Mouse (Mus musculus) liver, adult (tissue): ENCODE measurements around the gene Car9.

Experiments used
- GATA4 ChIP-seq: IDR thresholded peaks from 2 replicates; pipeline ENCODE4 v1.6.1; 2014; ENCODE audit warnings: mild to moderate bottlenecking, low read length; ENCODE audit not compliant: insufficient replicate concordance

Car9 gene

DNA sequence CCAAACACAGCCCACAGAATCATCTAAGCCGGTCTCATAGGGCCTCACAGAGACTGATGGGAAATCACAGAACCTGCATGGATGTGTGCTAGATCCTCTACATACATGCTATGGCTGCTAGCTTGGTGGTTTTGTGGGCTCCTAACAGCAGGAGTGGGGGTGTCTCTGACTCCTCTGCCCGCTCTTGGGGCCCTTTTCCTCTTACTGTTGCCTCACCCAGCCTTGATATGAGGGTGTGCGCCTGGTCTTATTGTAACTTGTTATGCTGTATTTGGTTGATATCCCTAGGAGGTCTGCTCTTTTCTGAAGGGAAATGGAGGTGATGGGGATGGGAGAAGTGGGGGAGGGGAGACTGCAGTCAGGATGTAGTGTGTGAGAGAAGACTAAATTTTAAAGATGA is 17.2 kb upstream of the Car9 start:
- TF ChIP-seq GATA4 = no peak

DNA sequence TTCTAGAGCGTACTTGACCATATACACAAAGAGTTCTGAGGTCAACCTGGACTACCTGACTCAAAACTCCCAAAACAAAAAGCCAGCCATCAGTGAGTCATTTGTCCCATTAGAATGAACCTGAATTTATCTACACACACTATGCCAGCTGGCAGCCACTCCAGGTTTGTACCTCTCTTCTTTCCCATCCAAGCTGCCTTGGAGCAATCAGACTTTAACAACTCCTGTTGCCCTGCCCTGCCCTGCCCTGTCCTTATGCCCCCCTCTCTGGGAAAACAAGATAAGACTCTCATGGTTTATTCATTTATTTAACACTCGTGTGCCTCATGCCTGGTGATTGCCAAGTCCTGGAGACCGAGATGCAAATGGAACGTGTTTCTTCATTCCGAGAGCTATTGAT is 16.0 kb upstream of the Car9 start:
- no peak for TF ChIP-seq GATA4

DNA sequence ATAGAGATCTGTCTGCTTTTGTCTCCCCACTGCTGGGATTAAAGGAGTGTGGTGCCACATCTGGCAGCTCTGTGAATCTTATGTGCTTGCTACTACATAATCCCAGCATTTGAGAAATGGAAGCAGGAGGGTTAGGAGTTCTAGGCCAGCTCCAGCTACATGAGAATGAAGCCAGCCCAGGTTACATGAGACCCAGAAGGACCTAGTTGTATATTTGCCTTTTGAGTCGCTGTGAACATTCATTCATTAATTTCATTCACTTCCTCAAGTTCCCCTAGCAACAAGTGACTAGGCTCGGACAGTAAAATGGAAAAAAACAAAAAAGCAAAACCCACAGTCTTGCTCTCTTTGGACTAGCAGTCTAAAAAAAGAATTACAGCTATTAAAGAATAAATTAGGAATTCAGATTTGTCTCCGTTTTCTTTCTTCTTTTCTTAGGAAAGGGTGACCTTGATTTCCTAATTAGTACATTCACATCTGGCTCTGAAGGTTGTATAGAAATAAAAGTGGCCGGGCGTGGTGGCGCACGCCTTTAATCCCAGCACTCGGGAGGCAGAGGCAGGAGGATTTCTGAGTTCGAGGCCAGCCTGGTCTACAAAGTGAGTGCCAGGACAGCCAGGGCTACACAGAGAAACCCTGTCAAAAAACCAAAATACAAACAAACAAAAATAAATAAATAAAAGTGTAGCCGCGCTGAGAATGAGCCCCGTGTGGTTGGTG is 14.5 kb upstream of the Car9 start:
- no peak for TF ChIP-seq GATA4

DNA sequence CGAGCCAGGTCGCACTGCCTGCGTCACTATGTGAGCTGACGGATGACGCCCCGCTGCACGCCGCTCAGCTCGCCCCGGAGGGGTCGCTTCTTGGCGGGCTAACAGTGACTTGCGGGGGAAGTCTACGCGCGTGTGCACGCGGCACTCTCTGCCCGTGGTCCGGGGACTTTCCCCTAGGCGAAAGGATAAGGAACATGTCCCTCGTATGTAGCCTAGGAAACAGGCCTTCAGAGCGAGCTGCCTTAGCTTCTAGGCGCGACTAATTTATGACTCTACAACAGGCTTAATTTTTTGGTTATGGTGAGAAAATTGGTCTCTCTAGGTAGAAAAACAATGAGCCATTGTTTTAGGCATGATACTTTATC is 14.0 kb upstream of the Car9 start, which contains the start of gene Ccdc107:
TSS of gene Ccdc107 (plus strand) at position 80 of the 365 bp plus-strand sequence.
- peak; percentile 80; the same call in 1 of the 2 replicates for TF ChIP-seq GATA4

DNA sequence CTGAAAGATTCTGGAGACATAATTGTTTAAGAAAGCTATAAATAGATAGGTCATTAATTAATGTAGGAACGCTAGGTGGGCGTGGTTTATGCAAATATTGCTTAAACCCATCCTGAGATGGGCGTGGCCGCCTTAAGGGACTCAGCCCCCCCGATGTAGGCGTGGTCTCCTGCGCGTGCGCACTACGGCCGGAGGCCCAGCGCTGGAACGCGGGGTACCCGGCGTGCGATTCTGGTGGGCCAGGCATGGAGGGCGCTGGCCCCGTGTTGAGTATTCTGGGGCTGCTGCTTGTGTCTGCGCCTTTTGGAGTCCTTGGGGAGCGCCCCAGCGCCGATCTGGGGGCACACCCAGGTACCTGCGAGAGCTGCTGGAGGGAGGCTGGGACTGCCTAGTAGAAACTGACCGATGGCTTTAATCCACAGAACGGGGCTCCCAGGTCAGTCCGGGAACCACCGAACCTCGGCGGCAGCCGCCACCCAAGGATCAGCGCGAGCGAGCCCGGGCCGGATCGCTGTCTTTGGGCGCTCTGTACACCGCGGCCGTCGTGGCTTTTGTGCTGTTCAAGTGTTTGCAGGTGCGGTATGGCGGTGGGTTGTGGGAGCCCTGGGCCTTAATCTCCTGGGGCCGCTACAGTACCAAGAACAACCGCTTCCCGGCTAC is 13.4 kb upstream of the Car9 start:
- no peak for TF ChIP-seq GATA4

DNA sequence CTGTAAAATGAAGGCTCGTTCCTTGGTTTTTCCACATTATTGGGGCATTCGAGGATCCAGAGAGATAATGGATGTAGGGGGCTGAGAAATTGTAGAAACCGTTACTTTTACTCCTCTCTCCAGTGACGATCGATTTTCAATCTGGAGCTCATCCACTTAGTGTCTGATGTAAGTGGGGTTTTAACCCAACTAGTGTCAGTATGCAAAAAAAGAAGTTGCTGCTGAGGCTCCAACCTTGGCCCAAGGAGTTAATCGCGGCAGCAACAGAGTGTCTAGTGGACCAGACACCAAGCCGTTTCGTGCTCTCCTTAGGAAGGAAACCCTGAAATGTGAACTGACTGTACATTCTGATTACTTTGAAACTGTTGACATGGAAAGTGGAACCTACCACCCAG is 12.9 kb upstream of the Car9 start:
- TF ChIP-seq GATA4 = no peak

DNA sequence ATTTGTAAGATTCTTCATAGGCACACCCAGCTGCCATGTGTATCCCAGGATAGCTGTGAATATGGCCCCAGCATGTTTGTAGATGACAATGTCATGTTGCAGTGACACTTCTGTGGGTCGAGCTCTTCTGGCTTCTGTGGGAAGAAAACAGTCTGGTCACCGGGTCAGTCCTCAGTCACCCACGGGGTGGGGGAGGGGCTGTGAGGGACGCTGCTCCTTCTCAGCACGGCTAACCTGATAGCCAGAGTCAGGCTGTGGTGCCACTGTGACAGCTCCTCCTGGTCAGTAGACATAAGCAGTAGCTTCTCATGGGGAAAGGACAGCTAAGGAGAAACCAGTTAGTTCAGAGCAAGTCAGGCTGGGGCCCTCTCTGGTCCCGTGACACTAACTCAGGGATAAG is 10.2 kb upstream of the Car9 start:
- no peak for TF ChIP-seq GATA4

DNA sequence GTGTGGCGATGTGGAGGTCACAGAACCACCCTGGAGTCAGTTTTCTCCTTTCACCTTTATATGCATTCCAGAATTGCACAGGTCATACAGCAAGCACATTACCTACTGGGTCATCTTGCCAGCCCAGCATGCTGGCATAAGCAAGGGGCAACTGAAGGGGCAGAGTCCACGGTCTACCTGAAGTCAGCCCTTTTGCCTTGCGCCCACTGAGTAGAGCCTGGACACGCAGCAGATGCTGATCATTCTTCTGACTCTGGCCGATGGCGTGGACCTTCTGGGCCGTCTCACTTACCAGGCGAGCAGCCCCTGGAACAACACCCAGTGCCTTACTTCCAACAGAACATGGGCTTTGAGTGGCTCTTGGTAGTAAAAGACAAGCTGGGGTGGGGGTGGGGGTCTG is 9.4 kb upstream of the Car9 start:
- no peak for TF ChIP-seq GATA4

DNA sequence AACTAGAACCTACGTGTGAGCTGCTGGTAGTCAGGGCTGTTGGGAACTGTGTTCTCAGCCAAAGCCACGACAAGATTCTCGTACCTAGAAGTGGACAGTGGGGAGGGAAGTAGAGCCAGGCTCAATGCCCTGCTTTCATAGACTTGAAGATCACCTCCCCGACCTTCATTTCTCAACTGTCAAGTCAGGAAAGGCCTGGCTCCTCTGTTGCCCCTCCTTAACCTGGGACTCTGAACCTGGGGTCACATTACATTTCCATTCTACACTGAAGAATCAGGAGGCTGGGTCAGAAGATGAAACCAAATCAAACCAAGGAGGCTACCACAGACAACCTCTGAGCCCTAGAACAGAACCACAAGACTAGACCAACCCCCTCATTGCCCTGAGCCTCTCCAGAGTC is 8.8 kb upstream of the Car9 start:
- TF ChIP-seq GATA4 = no peak

DNA sequence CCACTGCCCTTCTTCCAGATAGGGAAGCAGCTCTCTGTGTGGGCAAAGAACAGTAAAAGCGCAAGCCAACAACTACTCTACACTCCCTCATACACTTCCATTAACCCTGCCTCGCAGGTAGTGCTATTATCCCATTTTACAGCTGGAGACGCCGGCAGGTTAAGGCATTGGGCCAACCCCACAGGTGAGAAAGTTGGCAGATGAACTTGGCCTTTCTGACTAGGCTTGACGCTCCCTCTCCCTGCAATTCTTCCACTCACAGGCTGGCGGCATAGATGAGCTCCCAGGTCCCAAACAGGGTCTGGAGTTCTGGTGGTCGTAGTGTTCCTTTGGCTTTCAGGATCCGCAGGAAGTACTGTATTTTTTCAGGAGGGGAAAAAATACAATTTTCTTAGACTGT is 7.8 kb upstream of the Car9 start:
- no peak for TF ChIP-seq GATA4

DNA sequence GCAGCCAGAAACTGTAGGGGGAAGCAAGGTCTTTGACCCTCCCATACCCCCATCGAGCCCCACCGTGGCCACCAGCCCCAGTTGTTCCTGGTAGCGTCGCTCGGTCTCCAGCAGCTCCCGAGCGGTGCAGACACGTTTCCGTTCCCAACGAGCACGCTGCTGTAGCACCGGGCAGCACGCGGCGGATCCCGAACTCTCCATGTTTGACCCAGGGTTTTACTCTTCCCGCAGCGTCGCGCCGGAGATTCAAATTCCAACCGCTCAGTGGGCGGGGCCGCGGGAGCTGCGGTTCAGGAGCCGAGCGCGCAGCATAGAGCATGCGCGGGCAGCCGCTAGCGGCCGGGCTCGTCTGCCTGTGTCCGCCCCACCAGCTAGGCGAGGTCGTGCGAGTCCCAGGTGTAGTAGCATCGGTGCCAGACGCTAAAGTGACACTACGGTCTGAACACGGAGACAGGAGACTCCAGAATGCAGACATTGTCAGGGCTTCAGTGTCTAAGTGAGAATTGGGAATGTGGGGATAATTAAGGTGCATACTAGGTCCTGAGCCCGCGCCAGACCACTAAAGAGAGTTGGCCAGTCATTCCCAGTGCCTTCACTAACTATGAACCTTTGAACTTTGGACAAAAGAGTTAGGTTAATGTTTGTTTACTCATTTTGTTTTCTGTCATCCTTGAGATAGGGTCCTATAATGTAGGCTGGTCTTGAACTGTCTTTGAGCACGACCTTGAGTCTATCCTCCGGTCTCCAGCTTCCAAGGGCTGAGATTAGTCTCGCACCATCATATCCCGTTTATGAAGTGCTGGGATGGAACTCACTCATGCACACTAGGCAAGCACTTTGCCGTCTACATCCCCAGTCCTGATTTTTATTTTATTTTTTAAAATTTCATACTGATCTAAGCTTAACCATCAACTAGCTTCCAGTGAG is 7.1 kb upstream of the Car9 start, which contains the start of gene Arhgef39:
TSS of gene Arhgef39 (minus strand) at position 289 of the 927 bp plus-strand sequence.
- TF ChIP-seq GATA4 = no peak

DNA sequence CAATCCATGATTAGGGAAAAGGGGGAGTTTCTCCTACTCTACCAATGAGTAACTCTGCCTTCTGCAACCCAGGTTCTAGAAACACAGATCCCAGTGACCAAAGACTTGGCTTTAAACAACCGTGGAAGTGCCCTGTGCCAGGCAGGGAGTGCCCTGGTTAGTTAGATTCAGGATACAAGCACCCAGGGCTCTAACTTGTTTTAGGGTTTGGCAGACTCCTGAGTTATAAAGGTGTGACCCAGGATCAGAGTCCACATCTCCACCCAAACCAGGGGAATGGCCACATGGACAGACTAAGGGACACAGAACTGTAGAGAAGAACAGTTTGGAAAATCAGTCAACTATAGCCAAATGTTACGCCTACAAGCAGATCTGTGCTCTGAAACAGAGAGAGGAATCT is 3.7 kb upstream of the Car9 start:
- TF ChIP-seq GATA4 = no peak

DNA sequence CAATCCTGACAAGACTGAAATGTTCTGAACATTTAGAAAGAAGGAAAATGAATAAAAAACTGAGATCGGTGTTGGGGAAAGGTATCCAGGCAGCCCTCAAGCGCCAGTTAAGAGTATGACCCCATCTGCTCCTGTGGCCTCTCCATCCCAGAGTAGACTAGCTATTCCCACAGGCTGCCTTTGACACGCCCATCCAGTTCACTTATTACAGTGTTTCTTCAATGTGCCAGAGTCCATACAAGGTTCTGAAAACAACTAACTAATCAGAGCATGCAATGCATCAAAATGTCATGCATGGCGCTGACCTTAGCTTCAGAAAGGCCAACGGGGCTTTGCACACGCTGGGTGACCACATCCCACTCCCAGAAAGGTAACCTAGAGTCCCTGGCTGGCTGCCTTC is 3.3 kb upstream of the Car9 start:
- TF ChIP-seq GATA4 = no peak

DNA sequence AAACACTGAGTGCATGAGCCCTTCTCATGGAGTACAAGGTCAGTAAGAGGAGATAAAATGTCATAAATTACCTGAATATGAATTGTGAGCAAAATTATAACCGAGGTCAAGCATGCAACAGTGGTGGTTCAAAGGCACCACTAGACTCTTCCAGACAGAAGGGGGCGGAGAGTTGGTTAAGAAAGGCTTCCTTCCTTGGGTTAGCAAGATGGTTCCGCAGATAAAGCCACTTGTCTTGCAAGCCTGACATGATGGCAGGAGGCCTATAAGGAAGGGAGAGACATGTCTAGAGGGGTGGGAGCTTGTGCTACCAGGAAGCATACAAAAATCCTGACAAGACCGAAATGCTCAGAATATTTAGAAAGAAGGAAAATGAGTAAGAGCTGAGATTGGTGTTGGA is 2.5 kb upstream of the Car9 start:
- TF ChIP-seq GATA4 = no peak

DNA sequence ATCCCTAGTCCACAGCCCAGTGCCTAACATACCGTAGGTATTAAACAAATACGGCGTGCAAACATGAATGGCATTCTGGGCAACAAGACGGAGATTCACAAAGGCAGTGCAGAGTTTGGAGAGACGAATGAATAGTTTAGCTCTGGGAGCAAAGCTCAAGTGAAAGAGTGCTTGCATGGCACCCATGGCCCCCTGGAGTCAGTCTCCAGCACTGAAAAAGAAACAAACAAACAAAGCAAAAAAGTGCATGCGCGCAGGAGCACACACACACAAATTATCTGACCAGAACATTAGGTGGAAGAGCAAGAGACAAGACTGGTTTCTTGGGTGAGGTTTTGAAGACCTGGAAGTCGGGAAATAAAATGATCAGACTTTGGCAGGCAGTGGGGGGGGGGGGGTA is 692 bp upstream of the Car9 start:
- TF ChIP-seq GATA4 = no peak
